9 mouse cellular contexts compared by ENCODE assay signal in the genomic region with DNA sequence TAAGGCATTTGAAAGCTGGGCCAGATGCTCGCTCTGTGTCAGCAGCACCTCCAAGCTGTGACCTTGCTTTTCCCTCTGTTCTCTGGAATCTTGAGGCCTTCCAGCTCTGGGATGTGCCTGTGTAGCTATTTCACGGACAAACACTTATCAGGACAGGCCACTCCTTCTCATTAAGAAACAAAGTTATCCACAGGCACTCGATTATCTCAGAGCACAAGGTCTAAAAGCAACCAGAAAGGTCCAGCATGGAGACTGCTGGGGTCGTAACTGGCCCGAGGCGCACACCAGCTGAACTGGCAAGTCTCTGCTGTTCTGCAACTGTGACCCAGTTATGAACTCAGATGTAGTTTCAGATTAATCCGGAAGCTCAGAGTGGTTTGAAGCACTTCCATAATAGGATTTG.
DNase-seq lines count a peak whose midpoint lies in the region; ATAC-seq and TF ChIP-seq lines count a peak whose summit lies in the region.
"Had no signal": no experiment of that assay in that cellular context is flagged by ENCODE, and none has a peak within 500 bp of the region (broad histone marks: within the 10 kb centered on the region; RNA-seq: fewer than 3 reads in every experiment).

No protein-coding gene starts in this region.

- no peak overlapping the region for H3K4me3 ChIP-seq in neural tube, embryonic 13.5 days
- H3K4me3 ChIP-seq in neural tube, embryonic 15.5 days (replicated peaks): no peak overlapping the region
- H3K4me3 ChIP-seq in heart, embryonic 11.5 days (ENCODE audit: low read depth, low read length): no peak overlapping the region
- no peak overlapping the region for H3K4me3 ChIP-seq in limb, embryonic 14.5 days (replicated peaks; ENCODE audit: low read length)
- no peak overlapping the region for H3K4me3 ChIP-seq in hindbrain, embryonic 11.5 days (ENCODE audit: low read depth, low read length)
- H3K4me3 ChIP-seq: limb, embryonic 15.5 days had no signal

- ATAC-seq in neural tube, embryonic 13.5 days (ENCODE audit: low read depth): no peak
- ATAC-seq in neural tube, embryonic 15.5 days (ENCODE audit: low FRiP score): no peak
- ATAC-seq in heart, embryonic 11.5 days (replicated peaks; ENCODE audit: insufficient number of reproducible peaks, low FRiP score, low TSS enrichment): peak; percentile 41; the same call in 1 of the 2 replicates
- ATAC-seq in limb, embryonic 14.5 days (ENCODE audit: low FRiP score, low read depth): peak; percentile 32; the same call in 1 of the 2 replicates
- no peak for ATAC-seq in hindbrain, embryonic 11.5 days (ENCODE audit: low FRiP score)

- 61% methylated on average over 7 of the region's 7 CpGs for WGBS in neural tube, embryonic 13.5 days
- WGBS in neural tube, embryonic 15.5 days: 71% methylated on average over 7 of the region's 7 CpGs
- 13% methylated on average over 7 of the region's 7 CpGs for WGBS in heart, embryonic 11.5 days (ENCODE audit: insufficient replicate concordance)
- WGBS in limb, embryonic 14.5 days: 48% methylated on average over 7 of the region's 7 CpGs
- WGBS in hindbrain, embryonic 11.5 days: 75% methylated on average over 7 of the region's 7 CpGs

- no peak for TF ChIP-seq POLR2A in limb, embryonic 14.5 days (IDR thresholded peaks at IDR 0.05; ENCODE audit: borderline replicate concordance, extremely low read depth, insufficient read depth, insufficient read length)

- no peak overlapping the region for H3K9ac ChIP-seq in neural tube, embryonic 13.5 days
- no peak overlapping the region for H3K9ac ChIP-seq in neural tube, embryonic 15.5 days (replicated peaks)
- no peak overlapping the region for H3K9ac ChIP-seq in heart, embryonic 11.5 days (ENCODE audit: low read depth, low read length)
- no peak overlapping the region for H3K9ac ChIP-seq in limb, embryonic 14.5 days (ENCODE audit: low read depth, low read length, severe bottlenecking)
- no peak overlapping the region for H3K9ac ChIP-seq in hindbrain, embryonic 11.5 days (ENCODE audit: low read depth, low read length)
- H3K9ac ChIP-seq: limb, embryonic 15.5 days had no signal

- no peaks in the 10 kb centered on the region for H3K27me3 ChIP-seq in neural tube, embryonic 13.5 days
- no peaks in the 10 kb centered on the region for H3K27me3 ChIP-seq in neural tube, embryonic 15.5 days (replicated peaks)
- no peaks in the 10 kb centered on the region for H3K27me3 ChIP-seq in heart, embryonic 11.5 days (ENCODE audit: control insufficient read depth, insufficient read depth, low read length)
- H3K27me3 ChIP-seq in limb, embryonic 14.5 days (ENCODE audit: control insufficient read depth, insufficient read depth, low read length): no peaks in the 10 kb centered on the region
- no peaks in the 10 kb centered on the region for H3K27me3 ChIP-seq in hindbrain, embryonic 11.5 days (ENCODE audit: control insufficient read depth, insufficient read depth, low read length)
- H3K27me3 ChIP-seq: limb, embryonic 15.5 days had no signal

- H3K9me3 ChIP-seq in neural tube, embryonic 13.5 days: no peaks in the 10 kb centered on the region
- H3K9me3 ChIP-seq in neural tube, embryonic 15.5 days (replicated peaks): no peaks in the 10 kb centered on the region
- H3K9me3 ChIP-seq in heart, embryonic 11.5 days (replicated peaks; ENCODE audit: control insufficient read depth, low read length): no peaks in the 10 kb centered on the region
- no peaks in the 10 kb centered on the region for H3K9me3 ChIP-seq in limb, embryonic 14.5 days (ENCODE audit: control insufficient read depth, low read length)
- H3K9me3 ChIP-seq in hindbrain, embryonic 11.5 days (ENCODE audit: control insufficient read depth, low read length): no peaks in the 10 kb centered on the region
- H3K9me3 ChIP-seq: limb, embryonic 15.5 days had no signal

- 0 out of 2 replicates have a peak, but pooled peaks cover 7% of the 10 kb centered on the region for H3K36me3 ChIP-seq in neural tube, embryonic 13.5 days
- H3K36me3 ChIP-seq in neural tube, embryonic 15.5 days: peaks cover 15% of the 10 kb centered on the region; the same call in 1 of the 2 replicates
- H3K36me3 ChIP-seq in heart, embryonic 11.5 days (ENCODE audit: control insufficient read depth, insufficient read depth, low read length): no peaks in the 10 kb centered on the region
- H3K36me3 ChIP-seq in limb, embryonic 14.5 days (ENCODE audit: control insufficient read depth, insufficient read depth, low read length): 0 out of 2 replicates have a peak, but pooled peaks cover 6% of the 10 kb centered on the region
- H3K36me3 ChIP-seq in hindbrain, embryonic 11.5 days (ENCODE audit: control insufficient read depth, insufficient read depth, low read length): no peaks in the 10 kb centered on the region
- H3K36me3 ChIP-seq: limb, embryonic 15.5 days had no signal

- no peak overlapping the region for H3K4me2 ChIP-seq in neural tube, embryonic 13.5 days
- no peak overlapping the region for H3K4me2 ChIP-seq in neural tube, embryonic 15.5 days
- no peak overlapping the region for H3K4me2 ChIP-seq in heart, embryonic 11.5 days
- H3K4me2 ChIP-seq in limb, embryonic 14.5 days (replicated peaks; ENCODE audit: low read depth, low read length, severe bottlenecking): no peak overlapping the region
- H3K4me2 ChIP-seq in hindbrain, embryonic 11.5 days (replicated peaks; ENCODE audit: low read depth, low read length): no peak overlapping the region
- H3K4me2 ChIP-seq: limb, embryonic 15.5 days had no signal

- H3K27ac ChIP-seq in neural tube, embryonic 13.5 days (replicated peaks): 0 out of 2 replicates have a peak overlapping the region, but pooled peaks have one; percentile 28
- no peak overlapping the region for H3K27ac ChIP-seq in neural tube, embryonic 15.5 days (replicated peaks)
- peak overlapping the region; percentile 71 for H3K27ac ChIP-seq in heart, embryonic 11.5 days (ENCODE audit: low read depth, low read length)
- peak overlapping the region; percentile 38; the same call in 1 of the 2 replicates for H3K27ac ChIP-seq in limb, embryonic 14.5 days (replicated peaks; ENCODE audit: low read depth, low read length)
- H3K27ac ChIP-seq in hindbrain, embryonic 11.5 days (ENCODE audit: low read depth, low read length): no peak overlapping the region
- H3K27ac ChIP-seq: limb, embryonic 15.5 days had no signal

- peaks cover 37% of the 10 kb centered on the region for H3K4me1 ChIP-seq in neural tube, embryonic 13.5 days (replicated peaks)
- H3K4me1 ChIP-seq in neural tube, embryonic 15.5 days: peaks cover 20% of the 10 kb centered on the region
- H3K4me1 ChIP-seq in heart, embryonic 11.5 days (ENCODE audit: control insufficient read depth, insufficient read depth, low read length): peaks cover 34% of the 10 kb centered on the region
- peaks cover 23% of the 10 kb centered on the region for H3K4me1 ChIP-seq in limb, embryonic 14.5 days (ENCODE audit: control insufficient read depth, insufficient read depth, low read length)
- no peaks in the 10 kb centered on the region for H3K4me1 ChIP-seq in hindbrain, embryonic 11.5 days (replicated peaks; ENCODE audit: control insufficient read depth, insufficient read depth, low read length)

- DNase-seq in limb, embryonic 14.5 days (ENCODE audit: low spot score): no peak
- peak; percentile 59 for DNase-seq in skeletal muscle tissue, adult 2 months (ENCODE audit: low read depth, low spot score)
- no peak for DNase-seq in urinary bladder, adult 18-20 months (ENCODE audit: low spot score in 2 of 2)
- DNase-seq in frontal cortex, adult 2 months (ENCODE audit: extremely low spot score in 1 of 2, low spot score in 1 of 2): no peak
- DNase-seq in hindbrain, embryonic 11.5 days (ENCODE audit: low spot score): no peak

Comparison
In these comparisons a context has a peak if more than half of its experiments do, and no peak if none do; other contexts are left out.
1. H3K27ac ChIP-seq: peak in neural tube, embryonic 13.5 days (single experiment), heart, embryonic 11.5 days (single experiment) and limb, embryonic 14.5 days (single experiment); none in neural tube, embryonic 15.5 days (single experiment) and hindbrain, embryonic 11.5 days (single experiment).
2. ATAC-seq: peak in heart, embryonic 11.5 days (single experiment) and limb, embryonic 14.5 days (single experiment); none in neural tube, embryonic 13.5 days (single experiment), neural tube, embryonic 15.5 days (single experiment) and hindbrain, embryonic 11.5 days (single experiment).